Mouse (Mus musculus): ENCODE results near the gene Gm3424. TPM values are rescaled to one million over a fixed set of nuclear protein-coding genes. Genes with fewer than 3 reads are reported as not detected.
A peak's percentile ranks its signal among the peaks of the same experiment; 100 is the strongest.
"Not testable (repeated sequence)": the region's sequence is repeated elsewhere in the genome, so short reads cannot be mapped to it uniquely, and the experiment has no call there.

The Gm3424 gene
- not detected in 2 replicates for polyA plus RNA-seq (2015; fragmentation: Nextera tagmentation; extraction: Ambion mirVana)

DNA sequence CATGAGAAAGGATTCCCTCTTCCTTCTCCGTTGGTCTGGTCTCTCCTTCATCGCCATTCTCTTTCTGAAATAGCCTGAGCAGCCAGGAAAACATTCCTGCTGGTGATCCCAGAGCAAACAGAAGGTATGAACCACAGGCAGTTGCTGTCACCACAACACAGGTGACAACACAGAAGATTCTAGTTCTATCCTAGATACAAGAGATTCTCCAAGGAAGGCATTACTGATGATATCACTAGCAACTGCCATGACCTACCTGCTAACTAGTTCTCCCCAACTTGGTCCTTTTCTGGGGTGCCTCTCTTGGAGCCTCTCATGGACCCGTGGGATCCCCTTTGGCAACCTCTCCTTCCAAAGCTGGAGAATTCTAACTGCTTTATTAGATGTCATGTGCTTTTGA lies at the start of gene Gm3424:
Gene Gm3424, minus strand, starts transcription at position 101 of the 400 bp plus-strand sequence.
- H3K27me3 ChIP-seq (replicated peaks; ENCODE audit: control insufficient read depth, insufficient read depth, low read length); H3K4me3 ChIP-seq (ENCODE audit: low read length); H3K9ac ChIP-seq (ENCODE audit: low read depth, low read length); H3K9me3 ChIP-seq (ENCODE audit: control insufficient read depth, low read length); H3K36me3 ChIP-seq (ENCODE audit: control insufficient read depth, insufficient read depth, low read length); ATAC-seq; H3K27ac ChIP-seq (ENCODE audit: low read depth, low read length); H3K4me2 ChIP-seq (ENCODE audit: low read length); H3K4me1 ChIP-seq (ENCODE audit: control insufficient read depth, insufficient read depth, low read depth, low read length): not testable (repeated sequence)
- WGBS = no CpG with 5 or more reads among the region's 3 CpGs

DNA sequence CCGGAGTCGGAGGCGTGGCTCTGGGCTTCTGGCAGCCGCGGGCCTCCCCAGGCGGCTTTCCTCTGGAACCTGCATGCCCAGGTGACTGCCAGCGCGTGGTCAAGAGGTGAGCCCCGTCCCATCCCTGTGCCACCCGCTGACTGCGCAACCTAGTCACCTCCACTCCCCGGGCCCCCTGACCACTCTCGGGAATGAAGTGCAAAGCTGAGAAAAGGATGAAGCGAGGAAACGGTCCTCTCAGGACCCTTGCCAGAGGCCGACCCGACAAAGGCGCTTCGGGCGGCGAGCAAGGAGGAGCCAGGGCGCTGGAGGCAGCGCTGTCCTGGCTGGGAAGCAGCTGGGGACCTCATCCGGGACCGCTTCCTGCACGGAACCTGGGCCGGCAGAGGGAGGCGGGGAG lies 49.7 kb upstream of the Gm3424 start:
- H3K27me3 ChIP-seq (replicated peaks; ENCODE audit: control insufficient read depth, insufficient read depth, low read length); H3K9me3 ChIP-seq (ENCODE audit: control insufficient read depth, low read length): not testable (repeated sequence)
- WGBS = under 1% methylated on average over 17 of the region's 28 CpGs

DNA sequence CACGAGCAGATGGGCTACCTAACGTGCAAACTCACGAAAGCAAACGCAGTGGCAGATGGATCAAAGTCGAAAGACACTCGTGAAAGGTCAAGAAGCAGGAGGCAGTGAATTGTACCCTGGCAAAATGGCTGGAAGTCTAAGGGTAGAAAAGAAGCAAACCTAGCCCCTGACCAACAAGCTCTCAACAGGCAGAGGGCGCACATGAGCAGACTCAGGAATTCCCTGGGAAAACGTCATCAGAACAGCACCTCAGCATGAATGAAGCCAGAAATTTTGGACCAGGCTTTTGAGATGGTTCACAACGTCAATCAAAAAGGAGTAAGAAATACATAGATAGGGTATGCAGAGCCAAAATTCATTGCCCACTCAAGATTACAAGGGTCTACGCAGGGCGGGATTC lies 49.0 kb upstream of the Gm3424 start:
- not testable (repeated sequence) for ATAC-seq; H3K9ac ChIP-seq (ENCODE audit: low read depth, low read length); H3K4me1 ChIP-seq (ENCODE audit: control insufficient read depth, insufficient read depth, low read depth, low read length); H3K27me3 ChIP-seq (replicated peaks; ENCODE audit: control insufficient read depth, insufficient read depth, low read length); H3K27ac ChIP-seq (ENCODE audit: low read depth, low read length); H3K36me3 ChIP-seq (ENCODE audit: control insufficient read depth, insufficient read depth, low read length); H3K9me3 ChIP-seq (ENCODE audit: control insufficient read depth, low read length); H3K4me3 ChIP-seq (ENCODE audit: low read length)
- WGBS = 12% methylated on average over 4 of the region's 11 CpGs
- H3K4me2 ChIP-seq (ENCODE audit: low read length) = peak overlapping the region; percentile 28; the same call in 1 of the 2 replicates

More for the DNA sequence above, 49.7 kb upstream of the Gm3424 start:
- Histone ChIP-seq H3K4me3 (ENCODE audit: low read length) (peak overlapping the region; percentile 48), H3K9ac (ENCODE audit: low read depth, low read length) (peak overlapping the region; percentile 70), H3K4me2 (ENCODE audit: low read length) (peak overlapping the region; percentile 68)
- ATAC-seq; H3K4me1 ChIP-seq (ENCODE audit: control insufficient read depth, insufficient read depth, low read depth, low read length); H3K27ac ChIP-seq (ENCODE audit: low read depth, low read length); H3K36me3 ChIP-seq (ENCODE audit: control insufficient read depth, insufficient read depth, low read length): not testable (repeated sequence)

DNA sequence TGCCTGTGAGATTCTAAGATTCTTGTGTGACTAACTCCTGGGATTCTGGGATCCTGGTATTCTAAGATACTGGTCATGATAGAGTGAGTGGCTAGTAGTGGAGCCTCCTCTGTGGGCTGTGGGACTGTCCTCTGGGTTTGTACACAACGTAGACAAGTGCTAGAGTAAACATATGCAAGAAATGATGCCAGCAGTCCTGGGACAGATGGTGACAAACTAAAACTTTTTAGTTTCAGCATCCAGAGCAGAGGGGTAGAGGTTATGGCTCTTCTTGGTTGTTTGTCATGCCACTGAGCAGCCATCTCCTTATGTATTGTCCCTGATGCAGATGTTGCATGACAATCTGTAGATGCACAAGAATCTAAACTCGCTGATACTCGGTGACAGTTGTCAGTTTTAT lies 25.8 kb upstream of the Gm3424 start:
- not testable (repeated sequence) for H3K4me2 ChIP-seq (ENCODE audit: low read length); H3K27me3 ChIP-seq (replicated peaks; ENCODE audit: control insufficient read depth, insufficient read depth, low read length); H3K36me3 ChIP-seq (ENCODE audit: control insufficient read depth, insufficient read depth, low read length); H3K9ac ChIP-seq (ENCODE audit: low read depth, low read length); H3K9me3 ChIP-seq (ENCODE audit: control insufficient read depth, low read length); H3K4me3 ChIP-seq (ENCODE audit: low read length); H3K27ac ChIP-seq (ENCODE audit: low read depth, low read length); ATAC-seq; H3K4me1 ChIP-seq (ENCODE audit: control insufficient read depth, insufficient read depth, low read depth, low read length)
- WGBS = 87% methylated on average over 3 of the region's 3 CpGs

DNA sequence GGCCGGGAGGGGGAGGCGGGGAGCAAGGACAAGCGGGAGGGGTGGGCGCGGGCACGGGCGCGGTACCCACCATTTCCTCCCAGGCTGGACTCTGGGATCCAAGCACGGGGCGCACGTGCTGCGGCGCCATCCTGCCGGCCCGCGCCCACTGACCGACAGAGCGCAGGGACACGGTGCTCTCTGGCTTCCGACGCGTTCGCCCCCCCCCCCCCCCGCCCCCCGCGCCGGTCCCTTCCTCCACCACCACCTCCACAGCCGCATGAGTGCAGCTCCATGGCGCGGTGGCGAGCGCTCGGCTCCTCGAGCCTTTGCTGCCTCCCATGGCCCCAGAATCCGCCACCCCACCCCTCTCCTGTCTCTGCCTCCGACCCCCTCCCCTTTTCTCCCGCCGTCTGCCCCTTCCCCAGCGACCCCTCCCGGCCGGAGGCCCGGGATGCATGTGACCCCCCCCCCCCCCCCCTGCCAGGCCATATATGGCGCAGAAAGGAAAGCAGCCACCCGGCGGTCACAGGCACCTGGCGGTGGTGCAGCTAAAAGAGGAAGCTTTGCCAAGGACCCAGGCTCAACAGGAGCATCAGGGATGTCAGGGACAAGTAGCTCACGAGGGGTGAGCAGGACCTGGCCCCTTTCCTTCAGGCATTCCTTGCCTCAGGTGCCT lies 17.3 kb downstream of the Gm3424 start:
- H3K4me1 ChIP-seq (ENCODE audit: control insufficient read depth, insufficient read depth, low read depth, low read length); H3K27me3 ChIP-seq (replicated peaks; ENCODE audit: control insufficient read depth, insufficient read depth, low read length); H3K9me3 ChIP-seq (ENCODE audit: control insufficient read depth, low read length); H3K4me2 ChIP-seq (ENCODE audit: low read length); H3K27ac ChIP-seq (ENCODE audit: low read depth, low read length); H3K36me3 ChIP-seq (ENCODE audit: control insufficient read depth, insufficient read depth, low read length); H3K9ac ChIP-seq (ENCODE audit: low read depth, low read length); H3K4me3 ChIP-seq (ENCODE audit: low read length): not testable (repeated sequence)
- no CpG with 5 or more reads among the region's 47 CpGs for WGBS
- ATAC-seq = peak; percentile 74; the same call in 1 of the 2 replicates

DNA sequence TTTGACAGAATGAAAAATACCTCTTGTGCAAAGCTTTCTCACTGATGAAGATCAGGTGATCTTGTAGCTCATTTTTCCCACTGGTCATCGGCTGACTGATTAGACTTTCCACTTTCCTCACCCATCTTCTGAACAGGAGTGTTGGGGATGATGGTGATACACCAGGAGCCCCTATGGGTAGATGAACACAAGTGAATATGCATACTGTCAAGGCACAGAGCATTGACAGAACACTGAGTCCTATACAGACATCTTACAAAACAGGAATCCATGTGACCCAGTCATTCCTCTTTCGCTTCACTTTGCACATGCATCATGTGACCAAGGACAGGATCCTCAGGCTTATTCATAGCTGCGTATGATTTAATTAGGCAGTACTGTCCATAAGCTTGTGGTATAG lies 22.2 kb downstream of the Gm3424 start, which contains the start of gene Gm3383:
Gene Gm3383, minus strand, starts transcription at position 101 of the 400 bp plus-strand sequence.
- H3K27ac ChIP-seq (ENCODE audit: low read depth, low read length); H3K9ac ChIP-seq (ENCODE audit: low read depth, low read length); H3K4me1 ChIP-seq (ENCODE audit: control insufficient read depth, insufficient read depth, low read depth, low read length); H3K27me3 ChIP-seq (replicated peaks; ENCODE audit: control insufficient read depth, insufficient read depth, low read length); H3K9me3 ChIP-seq (ENCODE audit: control insufficient read depth, low read length); H3K36me3 ChIP-seq (ENCODE audit: control insufficient read depth, insufficient read depth, low read length); ATAC-seq; H3K4me3 ChIP-seq (ENCODE audit: low read length); H3K4me2 ChIP-seq (ENCODE audit: low read length): not testable (repeated sequence)
- no CpG with 5 or more reads among the region's 3 CpGs for WGBS

Other genes with a start within 250 kb of the Gm3424 start
- gene Gm8265, start 197.3 kb downstream of the Gm3424 start, polyA plus RNA-seq (2015; fragmentation: Nextera tagmentation; extraction: Ambion mirVana) = not detected in 2 replicates
- gene Gm9603, start 142.9 kb downstream of the Gm3424 start, polyA plus RNA-seq (2015; fragmentation: Nextera tagmentation; extraction: Ambion mirVana) = not detected in 2 replicates
- 1.1 and 2.7 TPM in 2 replicates for gene Gm3373, start 88.8 kb downstream of the Gm3424 start, polyA plus RNA-seq (2015; fragmentation: Nextera tagmentation; extraction: Ambion mirVana)
- 4.4 and 4.7 TPM in 2 replicates for gene Gm3383, start 22.3 kb downstream of the Gm3424 start, polyA plus RNA-seq (2015; fragmentation: Nextera tagmentation; extraction: Ambion mirVana)
- gene Gm8237, start 50.1 kb upstream of the Gm3424 start, polyA plus RNA-seq (2015; fragmentation: Nextera tagmentation; extraction: Ambion mirVana) = 1.7 and 2.3 TPM in 2 replicates
- 4.1 and 5.5 TPM in 2 replicates for gene Gm3248, start 131.4 kb upstream of the Gm3424 start, polyA plus RNA-seq (2015; fragmentation: Nextera tagmentation; extraction: Ambion mirVana)
- not detected in 2 replicates for gene Gm3453, start 148.8 kb upstream of the Gm3424 start, polyA plus RNA-seq (2015; fragmentation: Nextera tagmentation; extraction: Ambion mirVana)
- 0.16 TPM in 1 of 2 replicates, not detected in the other for gene Gm6337, start 227.9 kb upstream of the Gm3424 start, polyA plus RNA-seq (2015; fragmentation: Nextera tagmentation; extraction: Ambion mirVana)

Data from hindbrain, embryonic 16.5 days (tissue).